Mouse (Mus musculus) thymus, postnatal 4 days (tissue): ENCODE measurements around the gene Crybb2.

Experiments
- DNase-seq: peaks from one replicate; pipeline ENCODE4 v3.0.0; 2021

Gene Crybb2

DNA sequence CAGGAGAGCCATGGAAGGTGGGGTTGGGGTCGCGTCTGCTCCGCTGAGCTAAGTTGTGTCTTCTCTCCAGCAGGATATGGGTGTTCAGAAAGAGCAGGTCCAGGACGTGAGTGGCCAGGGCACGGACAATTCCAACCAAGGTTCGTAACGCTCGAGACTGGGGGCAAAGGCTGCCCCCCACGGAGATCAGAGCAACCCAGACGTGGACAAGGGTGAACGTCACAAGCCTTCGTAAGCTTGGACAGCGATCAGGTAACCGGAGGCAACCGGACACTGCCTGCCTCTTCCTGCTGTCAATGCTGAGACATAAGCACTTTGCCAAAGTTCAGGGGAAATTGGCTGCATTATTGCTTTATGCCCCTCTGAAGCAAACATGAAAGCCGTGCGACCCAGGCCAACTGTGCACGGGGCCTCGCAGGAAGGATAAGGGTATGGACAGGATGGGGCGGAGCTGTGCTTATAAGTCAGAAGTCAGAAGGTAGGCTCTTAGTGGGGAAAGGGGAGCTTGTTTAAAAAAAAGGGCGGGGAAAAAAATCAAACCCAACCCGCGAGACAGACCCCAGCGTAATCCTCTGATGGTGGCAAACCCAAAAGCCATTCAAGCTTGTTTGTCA lies 20.3 kb upstream of the Crybb2 start:
- DNase-seq = no peak

GRCm38 (mm10) chr5:113087465-113087864 lies 17.5 kb upstream of the Crybb2 start:
- no peak for DNase-seq

DNA sequence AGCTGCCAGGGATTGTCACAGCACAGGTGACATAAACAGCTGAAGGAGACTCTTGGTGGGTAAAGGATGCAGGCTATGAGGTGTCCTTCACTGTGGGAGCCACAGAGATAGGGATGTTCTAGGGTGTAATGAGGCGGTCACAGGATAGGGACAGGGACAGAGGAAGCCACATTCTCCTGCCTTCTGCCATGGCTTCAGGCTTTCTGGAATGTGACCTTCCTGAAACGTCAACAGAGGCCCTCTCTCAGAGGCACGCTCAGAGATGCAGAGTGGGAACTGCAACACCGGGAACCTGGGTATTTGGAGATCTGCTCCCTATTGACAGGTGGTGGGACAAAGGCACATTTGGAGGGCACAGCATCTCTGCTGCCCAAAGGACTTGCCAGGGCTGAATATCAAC lies 17.1 kb upstream of the Crybb2 start:
- DNase-seq = no peak

- no peak for DNase-seq
These were observed 16.5 kb upstream of the Crybb2 start for GRCm38 (mm10) chr5:113086439-113086838.

DNA sequence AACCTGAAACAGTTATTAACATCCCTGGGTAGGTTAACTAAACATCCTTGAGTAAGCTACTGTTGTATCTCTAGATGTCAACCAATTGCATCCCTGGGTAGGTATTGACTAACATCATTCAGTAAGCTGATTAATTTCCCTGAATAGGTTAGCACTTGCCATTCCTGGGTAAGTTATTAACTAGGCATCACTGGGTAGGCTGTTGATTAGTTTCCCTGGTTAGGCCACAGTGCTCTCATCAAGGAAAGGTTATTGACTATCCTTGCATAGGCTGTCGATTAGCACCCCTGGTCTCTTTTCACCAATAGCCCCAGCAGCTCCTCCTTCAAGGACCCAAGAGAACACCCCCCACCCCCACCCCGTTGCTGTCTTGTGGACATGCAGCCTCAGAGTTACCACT lies 16.0 kb upstream of the Crybb2 start:
- DNase-seq = no peak

DNA sequence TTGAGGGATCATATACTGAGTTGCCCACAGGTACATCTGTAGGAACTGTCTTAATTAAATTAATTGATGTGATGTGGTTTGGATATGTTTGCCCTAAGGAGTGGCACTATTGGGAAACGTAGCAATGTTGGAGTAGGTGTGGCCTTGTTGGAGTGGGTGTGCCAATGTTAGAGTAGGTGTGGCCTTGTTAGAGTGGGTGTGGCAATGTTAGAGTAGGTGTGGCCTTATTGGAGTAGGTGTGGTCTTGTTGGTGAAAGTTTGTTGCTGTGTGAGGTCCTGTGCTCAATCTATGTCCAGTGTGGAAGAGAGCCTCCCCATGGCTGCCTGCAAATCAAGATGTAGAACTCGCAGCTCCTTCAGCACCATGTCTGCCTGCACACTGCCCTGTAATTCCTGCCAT lies 14.4 kb upstream of the Crybb2 start:
- no peak for DNase-seq

DNA sequence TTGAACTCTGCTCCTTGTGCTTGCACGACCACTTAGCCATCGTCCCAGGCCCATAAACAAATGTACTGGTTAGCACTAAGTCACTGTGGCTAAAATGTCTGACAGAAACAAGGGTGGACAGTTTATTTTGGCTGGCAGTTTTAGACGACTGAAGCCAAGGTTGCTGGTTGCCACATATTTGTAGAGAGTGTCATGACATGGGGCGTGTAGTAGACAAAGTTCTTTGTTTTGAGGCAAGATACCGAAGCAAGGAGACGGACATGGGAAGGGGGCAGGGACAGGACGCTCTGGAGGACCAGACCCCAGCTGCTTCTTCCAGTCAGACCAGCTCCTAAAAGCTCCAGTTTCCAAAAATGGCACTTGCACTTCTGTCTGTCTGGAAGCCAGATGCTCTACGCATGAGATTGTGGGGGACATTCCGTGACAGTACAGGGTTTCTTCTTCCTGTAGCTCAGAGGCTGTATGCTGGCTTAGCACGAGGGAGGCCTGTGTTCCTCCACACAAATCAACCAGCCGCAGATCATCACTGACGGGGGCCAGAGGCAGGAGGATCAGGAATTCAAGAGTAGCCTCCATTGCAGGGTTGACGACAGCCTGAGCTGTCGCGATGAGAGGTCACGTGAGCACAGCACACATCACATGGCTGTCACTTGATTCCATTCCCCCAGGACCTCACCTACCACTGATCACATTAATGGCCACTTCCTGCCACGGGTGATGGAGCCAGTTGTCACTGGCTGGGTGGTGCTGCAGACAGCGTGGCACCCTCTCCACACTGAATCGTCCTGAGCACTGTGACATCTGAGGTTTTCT lies 12.6 kb upstream of the Crybb2 start:
- DNase-seq = no peak

- DNase-seq = no peak
These were observed 11.5 kb upstream of the Crybb2 start, which contains the start of gene Crybb3 for GRCm38 (mm10) chr5:113081439-113081838. Gene Crybb3, minus strand, starts transcription at chr5:113081584.

- DNase-seq = no peak
These were observed 11.1 kb upstream of the Crybb2 start for GRCm38 (mm10) chr5:113081020-113081419.

DNA sequence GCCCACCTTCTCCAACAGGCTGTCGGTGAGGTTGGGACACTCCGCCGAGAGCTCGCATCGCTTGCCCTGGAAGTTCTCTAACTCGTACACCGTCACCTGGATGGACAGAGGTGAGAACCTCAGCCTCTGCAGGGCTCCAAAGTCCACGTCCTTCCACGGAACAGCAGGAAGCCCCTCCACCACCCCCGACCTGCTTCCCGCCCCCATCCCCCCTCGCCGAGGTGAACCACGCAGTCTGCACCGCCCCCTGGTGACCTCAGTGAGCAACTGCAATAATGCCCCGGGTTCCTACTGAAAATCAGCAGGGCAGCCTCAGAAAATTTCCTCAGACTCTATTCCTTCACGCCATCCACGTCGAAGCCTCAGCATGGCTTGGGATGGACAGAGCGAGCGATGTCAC lies 9.9 kb upstream of the Crybb2 start:
- peak; percentile 69 for DNase-seq

GRCm38 (mm10) chr5:113078686-113079085 lies 8.8 kb upstream of the Crybb2 start:
- peak; percentile 47 for DNase-seq

- DNase-seq = peak; percentile 85
These were observed 15.6 kb downstream of the Crybb2 start for GRCm38 (mm10) chr5:113054308-113054707.

DNA sequence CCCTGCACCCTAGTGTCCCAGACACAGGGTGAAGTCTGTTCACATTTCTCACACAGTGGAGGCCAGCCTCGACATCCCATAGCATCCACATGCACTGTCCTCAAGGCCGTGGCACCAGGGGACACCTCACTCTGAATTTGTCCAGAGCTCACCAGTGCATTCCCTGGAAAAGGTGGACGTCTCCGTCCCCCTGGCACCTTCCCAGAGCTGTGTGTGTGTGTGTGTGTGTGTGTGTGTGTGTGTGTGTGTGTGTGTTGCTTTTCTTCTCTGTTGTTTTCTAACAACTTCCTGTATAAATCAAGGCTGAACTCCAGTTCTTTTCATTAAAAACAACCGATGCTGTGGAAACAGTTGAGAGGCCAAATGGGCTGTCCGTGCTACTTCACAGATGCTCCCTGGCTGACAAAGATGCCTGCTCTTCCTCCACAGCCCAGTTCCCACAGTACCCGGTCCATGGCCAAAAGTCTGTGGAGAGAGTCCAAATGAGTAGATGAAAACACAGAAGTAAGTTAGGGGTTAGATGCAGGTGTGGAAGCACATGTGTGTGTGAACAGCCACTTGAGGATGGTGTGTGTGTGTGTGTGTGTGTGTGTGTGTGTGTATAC lies 19.2 kb downstream of the Crybb2 start:
- no peak for DNase-seq

DNA sequence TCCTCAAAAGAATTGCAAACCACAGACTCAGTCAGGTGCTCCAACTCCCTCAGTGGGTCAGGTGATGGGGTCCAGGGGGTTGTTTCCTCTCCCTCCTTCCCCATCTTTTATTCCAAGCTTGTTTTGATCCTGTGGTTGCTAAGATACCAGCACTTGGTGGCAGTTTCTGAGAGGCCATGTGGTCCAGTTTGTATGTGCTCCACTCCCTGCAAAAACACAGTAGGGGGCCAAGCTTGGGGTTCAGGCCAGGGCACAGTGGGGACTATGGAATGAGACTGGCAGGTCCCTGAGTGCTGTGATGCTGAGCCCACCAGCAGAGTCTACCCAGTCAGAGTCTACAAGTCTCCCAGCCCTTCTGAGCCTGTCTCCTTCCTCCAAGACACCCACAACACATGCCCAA lies 20.0 kb downstream of the Crybb2 start:
- DNase-seq = no peak

- no peak for DNase-seq
These were observed 24.2 kb downstream of the Crybb2 start for GRCm38 (mm10) chr5:113045511-113046273.

DNA sequence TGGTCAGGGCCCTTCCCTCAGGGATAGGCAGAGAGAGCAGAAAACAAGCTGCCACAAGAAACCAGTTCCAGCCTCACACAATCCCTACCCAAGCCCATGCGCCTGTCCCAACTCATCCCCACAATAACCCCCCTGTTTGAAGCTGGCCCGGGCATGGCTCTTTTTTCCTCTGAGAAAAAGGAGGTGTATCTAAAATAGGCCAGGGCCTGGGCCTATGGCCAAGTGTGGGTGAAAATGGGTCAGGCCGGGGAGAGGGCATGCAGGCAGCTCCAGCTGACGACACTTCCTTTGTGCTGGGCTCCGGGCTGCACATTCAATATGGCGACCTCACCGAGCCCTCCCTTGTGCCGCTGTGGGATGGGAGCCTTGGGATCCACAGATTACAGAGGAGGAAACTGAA lies 26.4 kb downstream of the Crybb2 start:
- no peak for DNase-seq

DNA sequence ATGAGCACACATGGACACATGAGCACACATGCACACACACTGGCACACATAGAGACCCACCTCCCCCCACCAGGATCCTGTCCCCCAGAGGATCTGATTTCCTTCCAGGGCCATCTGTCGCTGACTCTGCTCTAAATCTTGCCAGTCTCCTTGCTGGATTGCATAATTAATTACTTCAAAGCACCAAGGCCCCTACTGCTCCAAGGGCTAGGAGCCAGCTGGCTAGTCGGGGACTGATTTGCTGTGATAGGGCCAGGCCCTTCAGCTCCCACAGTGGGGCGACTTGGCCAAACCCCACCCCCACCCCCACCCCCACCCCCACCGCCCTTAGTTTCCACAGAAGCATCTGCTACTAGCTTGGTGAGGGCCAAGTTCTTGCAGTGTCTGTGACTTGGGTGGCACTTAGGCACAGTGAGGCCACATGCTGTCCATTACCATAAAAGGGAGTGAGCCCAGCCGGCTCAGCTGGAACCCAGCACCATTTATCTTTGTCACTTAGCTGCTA lies 28.3 kb downstream of the Crybb2 start:
- no peak for DNase-seq

DNA sequence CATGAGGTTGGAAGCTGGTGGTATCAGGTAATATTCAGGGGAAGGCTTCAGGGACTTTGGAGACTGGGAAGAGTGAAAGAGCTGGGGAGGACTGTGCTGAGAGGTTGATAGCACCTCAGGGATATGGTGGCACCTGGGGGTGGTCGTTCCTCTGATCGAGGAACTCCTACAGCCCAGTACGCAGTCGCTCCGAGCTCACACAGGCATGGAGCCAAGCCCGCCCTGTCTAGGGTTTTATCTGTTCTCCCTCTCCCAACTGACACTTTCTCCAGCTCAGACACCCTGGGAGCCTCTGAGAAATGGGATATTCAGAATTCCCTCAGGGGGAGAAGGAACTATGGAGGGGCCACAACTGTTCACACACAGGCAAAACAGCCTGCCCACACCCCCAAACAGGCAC lies 29.1 kb downstream of the Crybb2 start:
- DNase-seq = no peak

GRCm38 (mm10) chr5:113038601-113039000 lies 31.3 kb downstream of the Crybb2 start:
- DNase-seq = no peak

DNA sequence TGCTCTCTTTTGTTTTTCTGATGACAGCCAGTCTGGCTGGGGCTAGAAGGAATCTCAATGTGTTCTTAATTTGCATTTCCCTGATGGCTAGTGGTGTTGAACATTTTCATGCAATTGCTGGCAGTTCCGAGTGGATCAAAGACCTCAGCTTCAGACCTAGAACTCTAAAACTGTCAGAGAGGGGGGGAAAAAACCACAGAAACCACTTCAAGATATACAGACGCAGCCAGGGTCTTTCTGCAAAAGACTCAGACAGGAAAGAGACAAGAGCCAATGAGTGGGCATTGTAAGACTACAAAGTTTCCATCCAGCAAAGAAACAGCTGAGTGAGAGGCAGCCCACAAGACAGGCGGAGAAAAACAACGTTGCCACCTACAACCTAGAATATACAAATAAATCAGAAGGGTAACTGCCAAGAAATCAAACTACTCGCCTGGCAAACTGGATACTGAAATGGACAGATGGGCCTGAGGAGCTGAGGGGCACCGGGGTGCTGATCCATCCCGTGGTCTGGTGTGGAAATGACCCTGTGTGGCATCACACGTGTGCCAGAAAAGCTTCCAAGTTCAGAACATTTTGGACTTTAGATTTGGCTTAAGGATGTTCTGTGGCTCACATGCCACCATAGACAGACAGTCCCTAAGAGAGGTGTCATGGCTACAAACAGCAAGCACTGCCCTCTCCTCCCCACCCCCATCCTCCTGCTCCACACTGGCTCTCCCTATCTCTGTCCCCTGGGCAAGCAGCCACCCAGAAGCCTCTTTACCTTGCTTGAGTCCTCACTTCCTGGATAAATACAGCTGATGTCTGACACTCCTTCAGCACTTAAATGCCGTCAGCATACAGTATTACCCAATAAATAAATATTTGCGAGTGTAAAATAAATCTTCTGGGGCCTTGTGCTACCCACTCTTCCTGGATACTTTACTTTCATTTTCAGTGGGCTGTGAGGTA lies 34.5 kb downstream of the Crybb2 start:
- DNase-seq = peak; percentile 16

- no peak for DNase-seq
These were observed 38.6 kb downstream of the Crybb2 start for GRCm38 (mm10) chr5:113031201-113031754.

DNA sequence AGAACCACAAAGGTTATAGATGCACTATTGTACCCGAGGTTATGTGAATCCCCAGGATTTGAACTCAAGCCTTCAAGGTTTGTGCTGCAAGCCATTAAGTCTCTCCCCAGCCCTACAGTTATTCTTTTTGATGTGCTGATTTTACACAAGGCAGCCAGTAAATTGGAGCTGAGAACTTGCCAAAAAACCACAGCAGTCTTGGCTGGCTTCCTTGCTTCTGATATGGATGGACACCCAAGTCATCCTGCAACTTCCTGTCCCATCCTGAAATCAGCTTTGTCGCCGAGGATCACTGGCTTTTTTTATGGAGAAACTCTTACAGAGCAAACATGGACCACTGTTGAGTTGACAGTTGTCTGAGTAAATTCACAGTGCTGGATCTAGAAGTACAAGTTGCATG lies 39.8 kb downstream of the Crybb2 start:
- DNase-seq = no peak
